Mouse (Mus musculus): Measurements from ENCODE around the gene Mtf1.
A peak's percentile ranks its signal among the peaks of the same experiment; 100 is the strongest.

Gene Mtf1

DNA sequence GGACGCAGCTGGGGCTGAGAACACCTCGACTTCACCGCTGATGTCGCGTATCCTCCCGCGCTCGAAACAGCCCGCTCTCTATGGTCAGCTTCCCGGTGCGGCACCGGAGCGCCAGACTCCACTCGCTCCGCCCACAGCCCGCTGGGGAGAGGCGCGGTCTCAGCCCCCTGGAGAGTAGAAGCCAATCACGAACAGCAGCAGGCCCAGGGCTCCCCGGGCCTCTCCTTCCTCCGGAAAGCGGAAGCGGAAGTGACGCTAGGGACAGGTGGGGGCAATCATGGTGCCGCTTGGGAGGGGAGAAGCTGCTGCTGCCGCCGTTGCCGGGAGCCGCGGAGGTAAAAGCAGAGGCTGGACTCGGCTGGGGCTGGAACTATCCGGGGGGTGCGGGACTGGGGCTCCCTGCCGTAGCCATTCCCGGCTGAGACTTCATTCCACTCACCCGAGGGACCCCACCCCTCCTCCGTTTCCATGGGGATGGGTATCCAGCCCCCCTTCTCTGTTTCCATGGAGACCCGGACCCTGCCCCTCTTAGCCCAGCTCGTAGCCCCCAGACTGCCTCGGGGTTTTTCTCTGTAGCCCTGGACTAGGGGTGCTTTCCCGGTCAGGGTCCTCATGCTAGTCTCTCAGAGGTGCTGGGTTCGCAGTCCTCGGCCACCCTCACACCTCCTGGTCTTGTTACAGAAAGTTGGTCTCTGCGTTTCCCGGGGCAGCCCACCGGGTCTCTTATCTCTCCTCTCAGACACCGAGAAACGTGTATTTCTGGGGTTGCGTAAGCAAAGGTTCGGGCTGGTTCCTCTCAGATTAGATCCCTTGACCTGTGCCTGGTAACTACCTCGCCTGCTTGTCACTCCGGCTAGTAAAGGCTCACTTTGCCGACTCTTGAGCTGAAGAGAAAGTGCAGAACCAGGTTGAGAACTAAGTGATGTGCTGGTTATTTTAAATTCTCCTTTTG, 681 bp downstream of the Mtf1 start:
- peak; percentile 98 for DNase-seq (ENCODE audit: low read depth)

DNA sequence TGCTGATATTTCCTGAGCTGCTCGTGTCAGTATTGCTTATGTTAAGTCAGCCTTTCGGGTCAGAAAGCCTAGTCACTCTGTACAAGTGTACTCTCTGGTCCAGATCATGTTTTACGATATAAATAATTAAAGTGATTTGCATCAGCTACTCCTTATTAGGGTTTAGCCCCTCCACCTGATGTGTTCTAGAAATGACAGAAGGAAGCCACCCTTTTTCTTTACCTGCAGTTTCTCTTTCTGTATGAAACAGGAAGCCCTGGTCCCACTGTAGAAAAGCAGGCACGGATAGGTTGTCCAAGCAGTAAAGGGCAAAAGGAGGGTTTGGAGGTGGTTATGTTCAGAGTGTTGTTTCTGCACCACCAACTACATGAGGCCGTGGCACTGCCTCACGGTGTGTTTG, 1.5 kb downstream of the Mtf1 start:
- no peak for DNase-seq (ENCODE audit: low read depth)

DNA sequence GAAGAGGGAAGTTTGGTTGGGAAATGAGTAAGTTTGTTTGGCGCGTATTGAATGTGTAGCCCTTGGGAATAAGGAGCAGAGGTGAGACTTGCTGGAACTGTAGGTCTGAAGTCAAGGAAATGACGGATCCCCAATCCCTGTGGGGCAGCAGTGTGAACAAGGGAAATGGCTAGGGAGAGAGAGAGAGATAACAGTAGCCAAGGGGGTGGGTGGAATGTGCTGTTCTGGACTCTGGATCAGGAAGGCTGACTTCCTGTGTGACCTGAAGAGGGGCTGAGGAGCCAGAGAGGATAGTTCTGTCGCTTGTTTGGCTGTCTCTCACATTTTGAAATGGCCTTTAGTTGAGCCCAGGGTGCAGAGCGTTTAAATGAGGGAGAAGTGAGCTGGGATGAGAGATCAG, 6.6 kb downstream of the Mtf1 start:
- no peak for DNase-seq (ENCODE audit: low read depth)

DNA sequence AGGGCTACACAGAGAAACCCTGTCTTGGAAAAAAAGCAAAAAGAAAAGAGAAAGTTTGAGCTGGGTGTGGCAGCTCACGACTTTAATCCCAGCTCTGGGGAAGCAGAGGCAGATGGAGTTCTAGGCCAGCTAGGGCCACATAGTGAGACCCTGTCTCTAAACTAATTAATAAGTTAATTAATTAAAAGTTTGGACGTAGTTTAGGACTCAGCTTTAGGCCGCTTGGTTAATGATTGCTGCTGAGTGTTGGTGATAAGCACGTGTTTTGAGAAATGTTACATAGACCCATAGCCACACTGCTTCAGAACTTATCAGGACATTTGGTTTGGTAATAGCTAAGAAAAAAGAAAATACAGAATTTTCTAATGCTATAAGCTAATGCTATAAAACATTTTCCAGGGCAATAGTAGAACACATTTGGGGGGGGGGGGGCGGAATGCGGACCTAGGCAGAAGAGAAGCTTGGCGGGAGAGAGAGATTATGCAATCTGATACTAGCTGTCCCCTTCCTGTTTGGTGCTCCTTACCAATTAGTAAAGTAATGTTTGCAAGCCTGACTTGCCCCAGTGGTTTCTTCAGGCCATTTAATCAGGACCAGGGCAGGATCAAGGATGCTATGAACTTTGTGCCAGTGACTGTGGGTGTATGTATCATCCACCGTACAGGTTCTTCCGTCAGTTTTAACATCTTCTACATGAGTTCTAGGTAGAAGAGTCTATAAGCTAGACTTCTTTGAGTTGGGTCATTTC, 7.4 kb downstream of the Mtf1 start:
- no peak for DNase-seq (ENCODE audit: low read depth)

DNA sequence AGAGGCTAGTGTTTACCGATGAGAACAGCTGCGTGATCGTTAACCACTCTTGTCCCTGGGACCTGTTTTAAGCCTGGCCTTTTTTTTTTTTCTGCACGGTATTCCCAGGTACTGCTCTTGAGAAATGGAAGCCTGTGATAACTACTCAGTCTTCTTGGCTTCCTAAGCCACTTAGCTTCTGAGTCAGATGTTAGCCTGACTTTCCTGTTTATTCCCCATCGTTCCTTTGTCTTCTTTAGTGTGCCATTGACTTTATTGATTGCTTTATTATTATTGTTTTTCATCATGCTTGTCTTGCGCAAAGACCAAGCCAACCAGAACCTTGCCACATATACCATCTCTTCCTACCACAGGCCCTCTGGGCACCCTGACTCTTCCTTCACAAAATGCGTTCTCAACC, 8.2 kb downstream of the Mtf1 start:
- DNase-seq (ENCODE audit: low read depth): no peak

DNA sequence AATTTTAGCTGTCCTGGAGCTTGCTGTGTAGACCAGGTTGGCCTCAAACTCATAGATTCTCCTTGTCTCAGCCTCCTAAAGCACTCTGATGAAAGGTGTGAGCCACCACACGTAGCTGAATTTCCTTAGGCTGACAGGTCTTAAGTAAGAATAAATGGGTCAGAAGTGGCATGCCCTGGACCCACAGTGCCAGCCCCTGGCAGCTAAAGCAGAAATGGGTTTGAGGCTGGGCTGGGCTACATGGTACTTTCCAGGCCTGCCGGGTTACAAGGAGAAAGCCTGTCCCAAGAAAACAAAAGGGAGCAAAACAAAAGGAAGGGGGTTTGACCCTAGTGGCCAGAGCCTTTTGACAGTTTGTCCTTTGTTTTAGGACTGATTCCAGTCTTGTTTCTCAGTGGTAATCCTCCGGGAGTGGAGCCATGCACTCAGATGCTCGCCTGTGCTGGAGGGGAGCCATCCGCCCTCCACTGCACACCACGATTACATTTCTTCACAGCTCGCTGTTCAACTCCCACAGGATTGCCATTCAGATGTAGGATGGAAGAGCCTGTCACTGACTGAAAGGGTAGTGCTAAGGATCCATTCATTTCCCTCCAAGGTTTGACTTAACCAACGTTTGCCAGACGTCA, 9.6 kb downstream of the Mtf1 start:
- no peak for DNase-seq (ENCODE audit: low read depth)

DNA sequence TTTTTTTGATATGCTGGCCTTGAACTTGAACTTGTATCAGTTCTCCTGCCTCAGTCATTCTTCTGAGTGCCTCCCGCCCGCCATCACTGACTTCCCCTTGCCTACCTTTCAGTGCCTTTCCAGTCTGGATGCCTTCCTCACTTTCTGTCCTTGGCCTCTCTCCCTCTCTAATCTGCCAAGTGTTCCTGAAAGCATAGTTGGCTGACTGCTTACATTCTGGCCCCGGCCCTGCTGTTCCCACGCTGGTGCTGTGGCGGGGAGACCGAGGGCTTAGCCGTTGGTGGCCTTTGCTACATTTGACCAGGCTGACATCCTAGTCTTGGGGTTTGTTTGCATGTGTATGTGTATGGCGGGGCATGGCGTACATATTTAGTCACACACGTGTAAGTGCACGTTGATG, 14.0 kb downstream of the Mtf1 start:
- no peak for DNase-seq (ENCODE audit: low read depth)

DNA sequence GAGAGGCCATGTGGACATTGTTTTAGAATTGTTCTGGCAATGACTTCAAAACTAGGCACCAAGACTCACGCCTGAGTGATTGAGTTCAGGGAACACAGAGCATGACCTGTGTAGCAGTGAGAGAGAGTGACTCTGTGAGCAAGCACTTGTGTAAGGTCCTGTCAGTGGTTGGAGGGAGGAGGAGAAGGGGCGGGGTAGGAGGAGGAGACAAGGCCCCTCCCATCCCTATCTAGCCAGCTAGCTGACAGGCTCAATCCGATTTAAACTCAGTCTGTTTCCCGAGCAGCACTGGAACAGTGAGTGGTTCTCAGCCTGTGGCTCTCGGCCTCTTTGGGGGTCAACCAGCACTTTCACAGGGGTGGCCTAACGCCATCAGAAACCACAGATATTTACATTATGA, 15.9 kb downstream of the Mtf1 start:
- no peak for DNase-seq (ENCODE audit: low read depth)

DNA sequence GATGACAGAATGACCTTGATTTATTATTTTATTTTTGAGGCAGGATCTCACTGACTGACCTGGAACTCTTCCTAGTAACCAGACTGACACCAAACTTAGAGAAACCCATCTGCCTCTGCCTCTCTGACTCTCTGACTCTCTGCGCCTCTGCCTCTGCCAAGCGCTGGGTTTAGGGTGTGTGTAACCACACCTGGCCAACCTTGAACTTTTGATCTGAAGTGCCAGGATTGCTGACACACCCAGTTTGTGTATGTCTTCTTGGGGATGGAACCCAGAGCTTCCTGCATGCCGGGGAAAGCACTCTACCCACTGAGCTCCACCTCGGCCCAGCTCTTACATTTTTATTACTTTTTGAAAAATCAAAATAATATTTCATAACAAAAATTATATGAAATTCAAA, 16.9 kb downstream of the Mtf1 start:
- no peak for DNase-seq (ENCODE audit: low read depth)

DNA sequence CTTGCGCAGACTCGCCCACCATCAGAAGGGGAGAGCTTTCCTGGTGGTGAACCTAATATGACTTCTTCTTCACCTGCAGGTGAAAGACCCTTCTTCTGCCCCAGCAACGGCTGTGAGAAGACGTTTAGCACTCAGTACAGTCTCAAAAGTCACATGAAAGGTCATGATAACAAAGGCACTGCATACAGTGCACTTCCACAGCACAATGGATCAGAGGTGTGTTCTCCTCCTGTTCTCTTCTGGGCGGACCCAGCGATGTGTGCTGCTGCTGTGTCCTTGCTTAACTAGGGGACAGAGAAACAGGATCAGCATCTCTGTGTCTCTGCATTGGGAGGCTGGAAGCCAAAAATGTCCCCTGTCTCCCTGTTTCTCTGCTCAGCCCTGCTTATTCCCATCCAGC, 23.1 kb downstream of the Mtf1 start:
- DNase-seq (ENCODE audit: low read depth): no peak

DNA sequence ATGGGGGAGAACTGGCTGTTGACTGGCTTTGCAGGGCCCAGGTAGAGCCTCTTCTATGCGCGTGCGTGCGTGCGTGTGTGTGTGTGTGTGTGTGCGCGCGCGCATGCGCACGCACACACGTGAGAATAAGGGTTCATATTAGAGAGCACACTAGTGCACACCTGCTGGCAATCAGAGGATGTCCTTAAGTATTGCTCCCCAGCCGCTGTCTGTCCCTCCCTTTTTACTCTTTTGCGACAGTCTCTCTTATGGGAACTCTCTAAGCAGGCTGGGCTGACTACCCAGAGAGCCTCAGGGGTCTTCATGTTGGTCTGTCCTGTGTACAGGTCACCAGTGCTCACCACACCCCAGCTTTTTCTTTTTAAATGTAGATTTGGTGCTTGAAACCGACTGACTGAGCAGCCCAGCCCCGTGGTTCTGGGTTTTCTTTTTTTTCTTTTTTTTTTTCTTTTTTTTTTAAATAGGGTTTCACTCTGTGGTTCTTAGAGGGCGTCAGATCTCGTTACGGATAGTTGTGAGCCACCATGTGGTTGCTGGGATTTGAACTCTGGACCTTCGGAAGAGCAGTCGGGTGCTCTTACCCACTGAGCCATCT, 23.6 kb downstream of the Mtf1 start:
- DNase-seq (ENCODE audit: low read depth): no peak

DNA sequence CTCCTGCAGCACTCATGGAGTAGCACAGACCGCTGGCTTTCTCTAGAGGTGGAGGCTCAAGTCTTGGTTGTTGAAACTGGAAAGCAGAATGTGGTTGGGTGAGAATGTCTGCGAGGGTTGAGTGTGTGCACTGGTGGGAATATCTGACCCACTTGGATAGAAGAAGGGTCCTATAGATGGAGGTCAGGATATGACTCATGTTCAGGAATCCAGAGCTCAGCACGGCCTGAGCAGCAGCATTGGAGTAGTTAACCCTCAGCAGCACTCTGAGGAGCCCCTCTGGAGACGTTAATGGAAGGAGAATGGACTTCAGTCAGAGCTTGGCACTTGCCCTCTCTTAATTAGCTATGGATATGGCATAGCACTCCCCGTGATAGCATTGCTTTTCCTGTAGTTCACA, 27.8 kb downstream of the Mtf1 start:
- no peak for DNase-seq (ENCODE audit: low read depth)

DNA sequence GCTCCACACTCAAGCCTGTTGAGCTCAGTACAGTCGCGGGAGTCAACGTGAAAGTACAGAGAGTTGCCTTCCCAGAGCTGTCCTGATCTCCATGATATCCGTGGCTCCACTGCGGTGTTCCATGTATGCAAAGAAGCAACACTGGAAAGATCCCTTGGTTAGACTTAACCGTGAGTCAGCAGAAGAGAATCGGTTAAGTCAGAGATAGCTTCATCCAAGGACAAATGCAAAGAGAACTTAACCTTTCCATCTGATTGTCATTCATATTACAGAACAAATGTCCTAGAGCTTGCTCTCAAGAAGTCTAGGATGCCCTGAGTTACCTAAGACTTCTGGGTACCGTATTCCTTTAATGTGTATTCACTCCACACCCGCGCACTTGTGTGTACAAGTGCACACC, 30.9 kb downstream of the Mtf1 start:
- DNase-seq (ENCODE audit: low read depth): no peak

DNA sequence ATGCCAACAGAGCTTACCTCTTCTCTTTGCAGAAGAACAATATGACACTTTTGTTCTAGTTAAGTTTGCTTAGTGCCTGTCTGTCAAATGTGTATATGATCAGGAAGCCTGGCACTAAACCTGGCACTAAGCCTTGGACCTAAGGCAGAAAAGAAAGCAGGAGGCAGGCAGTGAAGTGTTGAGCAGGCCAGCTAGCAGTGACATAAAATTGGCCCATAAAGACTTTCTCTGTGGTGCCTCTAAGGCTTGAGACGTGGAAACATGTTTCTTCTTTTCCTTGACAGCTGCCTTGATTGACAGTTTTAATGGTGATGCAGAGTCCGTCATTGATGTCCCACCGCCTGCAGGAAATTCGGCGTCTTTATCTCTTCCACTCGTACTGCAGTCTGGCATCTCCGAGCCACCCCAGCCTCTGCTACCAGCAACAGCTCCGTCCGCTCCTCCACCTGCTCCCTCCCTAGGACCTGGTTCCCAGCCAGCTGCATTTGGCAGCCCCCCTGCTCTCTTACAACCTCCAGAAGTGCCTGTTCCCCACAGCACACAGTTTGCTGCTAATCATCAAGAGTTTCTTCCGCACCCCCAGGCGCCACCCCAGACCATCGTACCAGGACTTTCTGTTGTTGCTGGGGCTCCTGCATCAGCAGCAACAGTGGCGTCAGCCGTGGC, 36.3 kb downstream of the Mtf1 start:
- no peak for DNase-seq (ENCODE audit: low read depth)

DNA sequence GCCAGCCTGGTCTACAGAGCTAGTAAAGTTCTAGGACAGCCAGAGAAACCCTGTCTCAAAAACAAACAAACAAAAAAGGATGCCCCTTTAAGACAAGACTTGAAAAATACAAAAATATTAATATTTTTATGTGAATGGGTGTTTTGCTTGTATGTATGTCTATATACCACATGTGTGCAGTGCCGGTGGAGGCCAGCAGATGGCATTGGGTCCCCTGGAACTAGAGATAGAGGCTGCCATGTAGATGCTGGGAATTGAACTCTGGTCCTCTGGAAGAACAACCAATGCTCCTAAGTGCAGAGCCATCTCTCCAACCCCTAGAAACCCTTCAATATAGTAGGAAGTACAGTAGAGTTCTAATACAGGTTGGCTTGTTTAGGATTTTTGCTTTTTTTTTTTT, 39.1 kb downstream of the Mtf1 start:
- no peak for DNase-seq (ENCODE audit: low read depth)

DNA sequence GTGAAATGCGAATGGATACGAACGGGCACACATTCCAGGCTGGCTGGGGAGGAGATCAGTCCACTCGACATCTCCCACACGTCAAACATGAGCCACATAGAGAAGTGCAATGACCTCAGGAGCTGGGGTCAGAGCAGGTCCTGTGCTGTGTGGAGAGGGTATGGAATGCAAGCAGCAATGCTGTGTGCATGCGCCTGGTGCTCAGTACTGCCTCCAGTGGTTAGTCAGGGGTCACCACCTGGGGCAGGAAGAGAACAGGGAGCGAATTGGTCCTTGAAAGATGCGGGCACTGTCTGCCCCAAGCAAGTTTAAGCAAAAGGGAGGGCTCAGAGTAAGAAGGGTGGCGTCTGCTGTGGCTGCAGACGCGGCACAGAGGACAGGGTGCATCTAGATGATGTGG, 41.6 kb downstream of the Mtf1 start:
- peak; percentile 55 for DNase-seq (ENCODE audit: low read depth)

DNA sequence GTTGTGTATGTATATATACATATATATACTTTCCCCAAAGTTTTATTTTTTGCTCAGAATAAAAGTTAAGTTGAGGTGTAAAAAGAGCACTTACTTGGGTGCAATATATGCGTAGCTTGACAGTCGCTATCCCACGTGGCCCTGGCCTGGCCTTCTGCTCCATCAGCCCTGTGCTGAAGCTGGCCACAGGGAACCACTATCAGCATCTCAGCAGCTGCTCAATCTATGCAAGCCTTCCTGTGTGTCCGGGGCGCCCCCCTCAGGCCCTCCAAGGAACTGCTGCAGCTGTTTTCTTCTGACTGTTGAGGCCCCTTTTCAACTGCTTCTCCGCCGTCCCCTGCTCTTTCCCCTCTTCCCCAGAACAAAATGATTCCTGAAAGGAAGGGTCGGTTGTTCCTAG, 45.7 kb downstream of the Mtf1 start:
- peak; percentile 83 for DNase-seq (ENCODE audit: low read depth)

DNA sequence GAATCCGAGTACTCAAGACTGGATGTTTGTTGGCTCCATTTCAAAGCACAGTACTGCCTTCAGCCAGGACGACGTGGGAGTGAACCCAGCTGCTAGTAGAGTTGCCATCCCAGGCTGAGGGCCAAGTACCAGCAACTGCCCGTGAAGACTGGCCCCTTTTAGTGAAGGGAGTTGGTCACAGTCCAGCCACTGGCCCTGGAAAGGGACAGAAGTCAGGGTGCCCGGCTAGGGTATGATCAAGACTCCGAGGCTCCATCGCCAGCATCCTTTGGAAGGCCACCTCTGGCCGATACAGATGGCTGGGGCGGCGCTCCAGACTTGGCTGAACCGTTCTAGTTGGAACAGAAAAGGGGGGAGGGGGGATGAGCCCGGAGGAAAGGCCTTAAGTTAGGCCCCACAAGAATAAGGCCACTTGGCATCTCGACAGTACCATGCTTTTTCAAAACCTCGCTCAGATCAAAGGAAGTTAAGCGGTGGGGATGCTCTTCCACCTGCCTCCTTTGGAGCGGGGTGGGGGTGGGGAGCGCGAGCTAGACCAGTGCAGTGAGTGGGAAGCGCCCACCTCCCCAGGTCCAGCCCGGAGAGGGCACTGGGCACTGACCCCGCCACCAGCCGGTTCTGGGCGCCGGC, 47.8 kb downstream of the Mtf1 start:
- DNase-seq (ENCODE audit: low read depth): no peak

DNA sequence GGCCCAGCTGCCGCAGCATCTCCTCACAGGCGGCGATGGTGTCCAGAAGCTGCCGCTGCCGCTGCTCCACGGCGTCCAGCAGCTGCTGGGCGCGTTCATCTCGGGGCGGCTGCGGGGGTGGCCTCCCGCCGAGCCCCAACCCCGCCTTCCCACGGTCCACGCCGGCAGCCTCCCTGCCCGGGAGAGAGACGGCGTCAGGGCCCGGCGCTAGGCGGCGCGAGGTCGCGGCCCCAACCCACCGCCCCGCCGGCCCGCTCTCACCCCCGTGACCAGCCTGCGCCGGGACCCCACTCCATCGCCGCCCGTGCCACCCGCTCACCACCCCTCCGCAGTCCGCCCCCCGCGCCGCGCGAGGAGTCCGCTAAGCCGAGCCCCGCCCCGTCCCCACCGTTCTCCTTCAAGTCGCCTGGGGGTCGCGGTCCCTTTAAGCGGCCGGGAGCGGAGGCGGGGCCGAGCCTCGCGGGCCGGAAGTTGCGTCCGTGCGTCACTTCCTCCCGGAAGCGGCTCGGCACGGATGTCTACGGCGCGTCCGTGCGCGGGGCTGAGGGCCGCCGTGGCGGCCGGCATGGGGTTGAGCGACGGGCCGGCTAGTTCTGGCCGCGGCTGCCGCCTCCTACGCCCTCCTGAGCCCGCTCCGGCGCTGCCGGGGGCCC, 48.5 kb downstream of the Mtf1 start, which contains the start of gene Yrdc:
Yrdc (plus strand) TSS at position 419 of the 653 bp plus-strand sequence.
- DNase-seq (ENCODE audit: low read depth): peak; percentile 94

DNA sequence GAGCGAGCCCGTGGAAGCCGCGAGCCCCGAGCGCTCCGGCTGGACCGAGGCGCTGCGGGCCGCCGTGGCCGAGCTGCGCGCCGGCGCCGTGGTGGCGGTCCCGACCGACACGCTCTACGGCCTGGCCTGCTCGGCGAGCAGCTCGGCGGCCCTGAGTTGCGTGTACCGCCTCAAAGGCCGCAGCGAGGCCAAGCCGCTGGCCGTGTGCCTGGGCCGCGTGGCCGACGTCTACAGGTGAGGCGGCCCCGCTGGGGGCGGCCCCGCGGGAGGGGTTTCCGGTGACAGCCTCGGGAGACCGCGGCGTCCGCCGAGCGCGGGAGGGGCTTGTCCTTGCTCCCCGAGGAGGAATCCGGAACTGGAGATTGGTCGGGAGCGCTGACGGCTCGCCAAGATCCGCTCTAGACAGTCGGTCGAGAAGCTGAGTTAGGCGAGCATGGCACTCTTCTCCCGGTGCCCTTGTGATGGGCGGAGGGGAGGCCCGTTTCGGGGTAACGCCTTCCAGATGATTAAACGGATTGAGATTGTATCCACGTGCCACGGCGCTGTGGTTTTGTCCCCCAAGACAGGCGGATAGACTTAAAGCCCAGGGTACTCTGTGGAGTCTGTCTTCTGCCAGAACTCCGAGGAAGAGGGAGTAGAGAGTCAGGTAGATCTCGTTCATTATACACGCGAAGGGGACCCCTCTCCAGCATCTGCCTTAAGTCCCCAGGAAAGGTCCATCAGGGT, 49.2 kb downstream of the Mtf1 start, which contains the start of gene 1110065P20Rik:
1110065P20Rik (minus strand) TSS at position 264 of the 726 bp plus-strand sequence.
- peak; percentile 79 for DNase-seq (ENCODE audit: low read depth)

Measured in naive thymus-derived CD4-positive, alpha-beta T cell, adult 2 months (primary cell).